Mouse (Mus musculus) cortical plate, adult 2 months (tissue): Measurements from ENCODE around the gene Psmg1. TPM values are rescaled to one million over a fixed set of nuclear protein-coding genes. Genes with fewer than 3 reads are reported as not detected.
"Not testable (repeated sequence)": the region's sequence is repeated elsewhere in the genome, so short reads cannot be mapped to it uniquely, and the experiment has no call there.

Source experiments
- H3K27ac ChIP-seq: fragments of 200-500 bp; 2 replicates; pipeline ENCODE4 v1.5.1; 2012; ENCODE audit warnings: low read length, control low read depth, inconsistent platforms; ENCODE audit not compliant: insufficient read depth
- H3K4me1 ChIP-seq: fragments of 200-500 bp; 2 replicates; pipeline ENCODE4 v1.6.1; 2011; ENCODE audit warnings: low read length; ENCODE audit not compliant: control insufficient read depth, insufficient read depth
- H3K4me3 ChIP-seq: fragments of 200-500 bp; 2 replicates; pipeline ENCODE4 v1.5.1; 2011; ENCODE audit warnings: mild to moderate bottlenecking, low read length, control low read depth; ENCODE audit not compliant: insufficient read depth
- CTCF ChIP-seq: fragments of 200-500 bp; IDR thresholded peaks from 2 replicates; pipeline ENCODE4 v1.5.1; 2011; ENCODE audit warnings: mild to moderate bottlenecking, control low read depth, low read length; ENCODE audit not compliant: insufficient read depth; ENCODE audit errors: extremely low read depth
- POLR2A ChIP-seq: fragments of 200-500 bp; IDR thresholded peaks from 2 replicates; pipeline ENCODE4 v1.6.1; 2011; ENCODE audit warnings: mild to moderate bottlenecking, low read length, control low read depth; ENCODE audit not compliant: insufficient read depth; ENCODE audit errors: extremely low read depth
- polyA plus RNA-seq: library from polyadenylated mRNA; depleted of rRNA; stranded (reverse); fragments of >200 nt; gene quantifications from 2 replicates; pipeline ENCODE4 v1.2.3, GENCODE M21; 2012

Psmg1 gene
- polyA plus RNA-seq, 1 experiment: 23.2 TPM

DNA sequence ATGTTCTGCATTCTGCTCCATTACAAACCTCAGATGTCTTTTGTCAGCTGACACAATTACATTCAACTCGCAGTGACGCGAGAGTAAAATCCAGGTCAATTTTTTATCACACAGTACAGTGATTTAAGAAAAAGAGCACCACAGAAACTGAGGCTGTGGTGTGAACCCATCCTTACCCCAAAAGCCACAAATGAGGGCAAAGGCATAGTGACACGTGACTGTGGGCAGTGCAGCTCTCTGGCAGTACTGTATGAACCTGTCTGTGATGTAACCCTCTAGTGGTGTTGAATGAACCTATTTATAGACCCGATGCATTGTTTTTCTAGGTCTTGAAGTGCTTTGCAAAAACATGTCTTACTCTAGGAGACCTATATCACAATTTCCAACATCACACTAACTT lies 8.5 kb upstream of the Psmg1 start:
- no peak overlapping the region for H3K27ac ChIP-seq
- TF ChIP-seq POLR2A: no peak
- no peak for TF ChIP-seq CTCF
- no peak overlapping the region for H3K4me3 ChIP-seq
- H3K4me1 ChIP-seq: peaks cover 4% of the 10 kb centered on the region

DNA sequence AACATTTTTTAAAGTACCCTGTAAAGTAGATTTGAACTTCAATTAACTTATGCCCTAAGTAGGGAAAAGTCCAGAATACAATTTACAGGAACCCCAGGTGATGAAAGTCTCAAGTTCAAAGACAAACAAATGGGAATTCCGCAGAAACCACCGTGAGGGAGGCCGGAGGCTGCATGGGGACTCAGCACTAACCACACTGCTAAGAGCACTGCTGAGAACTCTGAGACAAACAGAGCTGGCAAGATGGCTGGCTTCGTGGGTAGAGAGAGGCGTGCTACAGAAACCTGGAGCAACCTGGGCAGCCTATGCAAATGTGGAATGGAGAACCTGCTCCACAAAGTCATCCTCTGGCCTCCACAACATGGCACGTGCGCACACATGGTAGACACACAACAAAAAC lies 5.4 kb upstream of the Psmg1 start:
- TF ChIP-seq CTCF: no peak
- TF ChIP-seq POLR2A: no peak
- Histone ChIP-seq H3K27ac (no peak overlapping the region), H3K4me1 (peaks cover 4% of the 10 kb centered on the region), H3K4me3 (no peak overlapping the region)

DNA sequence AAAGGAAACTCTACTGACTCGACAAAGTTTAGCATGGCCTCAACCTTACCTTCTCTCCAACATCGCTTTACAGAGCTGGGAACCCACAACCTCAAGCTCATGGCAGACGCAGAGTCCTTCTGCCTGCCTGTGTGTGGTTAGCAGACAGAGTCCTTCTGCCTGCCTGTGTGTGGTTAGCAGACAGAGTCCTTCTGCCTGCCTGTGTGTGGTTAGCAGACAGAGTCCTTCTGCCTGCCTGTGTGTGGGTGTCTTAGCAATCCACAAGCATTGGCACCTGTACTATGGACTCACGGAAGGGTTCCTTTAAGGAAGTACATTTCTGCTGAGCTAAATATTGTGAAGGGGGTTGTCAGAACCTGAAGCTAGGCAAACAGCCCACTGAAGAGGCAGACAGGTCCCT lies 3.8 kb upstream of the Psmg1 start:
- H3K27ac ChIP-seq, H3K4me3 ChIP-seq, H3K4me1 ChIP-seq: not testable (repeated sequence)
- peak; percentile 48; the same call in 1 of the 2 replicates for TF ChIP-seq POLR2A

DNA sequence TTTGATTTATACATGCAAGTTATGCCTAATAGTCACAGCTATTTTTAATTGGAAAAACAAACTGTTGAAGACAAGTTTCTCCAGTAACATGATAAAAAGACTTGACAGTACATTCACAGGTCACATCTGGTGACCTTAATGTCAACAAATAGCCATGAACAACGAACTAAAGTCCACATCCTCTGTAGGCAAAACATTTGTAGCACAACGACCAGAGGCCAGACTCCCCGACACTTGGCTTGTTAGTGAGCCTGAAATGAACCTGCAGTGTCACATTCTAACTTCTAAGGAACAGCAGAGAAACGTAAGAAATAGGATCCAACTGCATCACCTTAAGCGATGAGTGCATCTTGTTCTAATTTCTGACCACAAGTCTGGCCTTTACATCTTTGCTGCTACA lies 1.8 kb upstream of the Psmg1 start:
- TF ChIP-seq POLR2A (no peak), CTCF (no peak)
- Histone ChIP-seq H3K4me3 (no peak overlapping the region), H3K27ac (no peak overlapping the region), H3K4me1 (peaks cover 6% of the 10 kb centered on the region; the same call in 1 of the 2 replicates)

DNA sequence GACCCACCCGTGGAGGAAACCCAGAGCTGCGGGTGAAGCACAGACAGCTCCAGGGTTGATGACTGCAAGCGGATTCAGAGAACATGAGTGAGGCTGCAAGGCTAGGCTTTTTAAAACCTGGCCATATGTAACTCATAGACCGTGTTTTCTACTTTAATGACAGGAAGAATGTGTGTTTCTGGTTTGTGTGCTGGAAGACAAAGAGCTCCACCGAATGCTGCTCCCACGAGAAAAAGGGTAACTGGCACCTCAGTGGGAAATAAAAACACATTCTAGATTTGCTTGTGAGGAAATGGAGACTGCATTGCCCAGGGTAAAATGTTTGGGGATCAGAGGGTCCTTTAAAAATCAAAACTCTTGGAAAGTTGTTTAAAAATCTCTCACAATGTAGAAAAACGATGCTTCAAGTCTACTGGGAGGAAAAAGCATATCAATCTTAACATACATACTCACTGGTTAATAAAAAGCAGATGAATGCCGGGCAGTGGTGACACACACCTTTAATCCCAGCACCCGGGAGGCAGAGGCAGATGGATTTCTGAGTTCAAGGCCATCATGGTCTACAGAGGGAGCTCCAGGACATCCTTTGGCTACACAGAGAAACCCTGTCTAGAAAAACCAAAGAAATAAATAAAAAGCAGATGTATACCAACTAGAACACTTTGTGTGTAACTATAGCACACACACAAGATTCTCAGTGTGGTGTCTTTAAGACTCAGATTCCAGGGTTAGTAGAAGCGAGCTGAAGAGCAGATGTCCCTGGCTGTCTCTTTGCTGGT lies 551 bp upstream of the Psmg1 start:
- no peak for TF ChIP-seq CTCF
- no peak for TF ChIP-seq POLR2A
- peak overlapping the region; percentile 62; the same call in 1 of the 2 replicates for H3K27ac ChIP-seq

DNA sequence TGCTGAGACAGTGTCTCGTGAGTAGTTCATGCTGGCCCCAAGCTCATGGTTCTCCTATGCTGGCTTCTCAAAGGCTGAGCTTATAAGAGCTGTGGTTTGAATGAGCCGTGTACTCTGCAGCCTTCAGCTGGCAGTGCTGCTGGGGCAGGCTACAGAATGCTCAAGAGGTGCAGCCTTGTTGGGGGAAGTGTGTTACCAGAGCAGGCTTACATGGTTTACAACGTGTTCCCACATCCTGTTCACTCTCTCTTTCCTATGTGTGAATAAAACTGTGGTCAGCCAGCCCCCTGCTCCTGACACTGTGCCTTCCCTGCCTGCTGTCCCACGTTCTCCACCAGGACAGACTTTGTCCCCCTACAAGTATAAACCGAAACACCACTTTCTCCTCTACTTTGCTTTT lies 5.8 kb downstream of the Psmg1 start:
- Histone ChIP-seq H3K4me1 (peaks cover under 1% of the 10 kb centered on the region; the same call in 1 of the 2 replicates), H3K4me3 (no peak overlapping the region), H3K27ac (no peak overlapping the region)
- TF ChIP-seq CTCF: no peak
- TF ChIP-seq POLR2A: no peak

More for the DNA sequence above, 551 bp upstream of the Psmg1 start:
- H3K4me3 ChIP-seq: peak overlapping the region; percentile 85
- peaks cover 6% of the 10 kb centered on the region; the same call in 1 of the 2 replicates for H3K4me1 ChIP-seq

DNA sequence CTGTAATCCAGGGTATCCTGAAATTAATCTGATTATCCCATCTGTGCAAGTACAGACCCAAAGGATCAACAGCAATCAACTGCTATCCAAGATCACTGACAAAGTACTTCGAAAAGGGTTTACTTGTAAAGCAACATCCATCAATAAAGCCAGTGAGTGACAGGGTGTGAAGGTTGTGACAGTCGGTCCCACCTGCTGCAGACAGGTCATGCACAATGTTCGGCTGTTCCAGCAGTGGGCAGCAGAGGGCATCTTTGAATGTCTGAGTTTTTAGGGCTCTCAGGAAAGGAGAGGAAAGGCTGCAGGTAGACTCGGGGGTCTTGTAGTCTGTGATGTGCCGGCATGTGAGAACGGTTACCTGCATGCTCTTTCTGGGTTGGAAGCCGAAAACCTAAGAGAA lies 7.2 kb downstream of the Psmg1 start:
- no peaks in the 10 kb centered on the region for H3K4me1 ChIP-seq
- TF ChIP-seq POLR2A: no peak
- TF ChIP-seq CTCF: peak; percentile 46; the same call in 1 of the 2 replicates
- no peak overlapping the region for H3K4me3 ChIP-seq
- no peak overlapping the region for H3K27ac ChIP-seq

- TF ChIP-seq POLR2A: no peak
- no peak for TF ChIP-seq CTCF
- Histone ChIP-seq H3K4me3 (no peak overlapping the region), H3K27ac (no peak overlapping the region), H3K4me1 (no peaks in the 10 kb centered on the region)
Measured at GRCm38 (mm10) chr16:95970841-95971240, 19.9 kb downstream of the Psmg1 start.

DNA sequence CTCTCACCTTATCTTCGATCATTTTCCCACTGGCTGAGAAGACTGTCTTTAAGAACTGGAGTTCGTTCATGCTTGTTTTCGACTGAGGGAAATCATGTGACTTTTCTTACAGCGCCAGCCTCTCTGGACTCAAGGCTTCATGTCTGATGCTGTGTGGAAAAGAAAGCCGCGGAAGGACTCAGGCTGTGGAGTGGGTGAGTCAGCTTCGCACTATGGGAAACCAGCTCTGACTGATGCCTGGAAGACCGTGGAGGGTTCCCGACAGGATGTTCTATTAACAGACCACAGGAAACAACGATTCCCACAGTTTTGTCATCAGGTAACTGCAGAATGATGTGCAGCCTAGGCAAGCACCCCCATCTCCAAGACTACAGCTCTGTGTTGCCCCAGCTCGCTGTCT lies 23.3 kb downstream of the Psmg1 start:
- Histone ChIP-seq H3K4me1 (no peaks in the 10 kb centered on the region), H3K4me3 (no peak overlapping the region), H3K27ac (no peak overlapping the region)
- TF ChIP-seq CTCF: no peak
- no peak for TF ChIP-seq POLR2A

- no peak overlapping the region for H3K27ac ChIP-seq
- TF ChIP-seq CTCF: peak; percentile 53
- no peak for TF ChIP-seq POLR2A
- H3K4me1 ChIP-seq: no peaks in the 10 kb centered on the region
- no peak overlapping the region for H3K4me3 ChIP-seq
Measured at GRCm38 (mm10) chr16:95964427-95965023, 26.2 kb downstream of the Psmg1 start.

DNA sequence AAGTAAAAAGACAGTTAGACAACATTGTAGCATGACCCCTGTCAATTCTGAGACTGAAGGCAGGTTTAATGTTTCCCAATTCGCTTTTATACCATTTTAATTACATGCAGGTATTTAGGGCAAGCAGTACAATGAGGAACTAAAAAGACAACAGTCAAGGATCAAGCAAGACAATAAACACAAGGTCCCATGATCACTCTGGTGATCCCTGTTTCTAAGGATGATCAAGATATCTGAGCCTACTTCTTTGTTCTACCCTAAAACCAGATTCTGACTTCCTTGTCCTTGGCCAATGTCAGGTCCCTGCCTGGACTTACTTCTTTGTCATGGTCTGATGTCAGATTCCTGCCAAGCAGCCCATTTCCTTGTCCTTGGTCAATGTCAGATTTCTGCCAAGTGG lies 29.3 kb downstream of the Psmg1 start:
- H3K4me1 ChIP-seq, H3K4me3 ChIP-seq: not testable (repeated sequence)

GRCm38 (mm10) chr16:95960689-95961088 lies 30.1 kb downstream of the Psmg1 start:
- not testable (repeated sequence) for H3K27ac ChIP-seq, H3K4me3 ChIP-seq, H3K4me1 ChIP-seq

More for the DNA sequence above, 29.3 kb downstream of the Psmg1 start:
- not testable (repeated sequence) for H3K27ac ChIP-seq
